In the genomic region with DNA sequence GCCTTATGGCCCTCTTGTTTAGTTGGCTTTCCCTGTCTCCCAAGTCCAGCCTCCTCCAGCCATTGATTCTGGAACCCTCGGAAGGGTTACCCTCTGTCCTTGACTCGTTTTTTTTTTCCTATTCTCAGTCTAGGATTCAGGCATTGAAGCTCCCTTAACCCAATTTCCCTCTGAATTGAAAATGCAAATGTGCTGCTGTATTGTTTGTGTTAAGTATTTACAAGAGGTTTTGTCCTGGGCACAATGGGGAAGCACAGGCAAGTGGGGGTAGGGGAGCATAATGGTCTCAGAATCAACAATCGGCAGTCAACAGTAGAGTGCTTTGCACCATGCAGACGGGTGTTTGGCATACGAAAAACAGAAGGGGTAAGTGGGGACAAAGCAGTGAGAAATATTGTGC, we compare ENCODE assay signal across 31 mouse cellular contexts. TPM values are rescaled to one million over a fixed set of nuclear protein-coding genes. Genes with fewer than 3 reads are reported as not detected.
"Had no signal": no experiment of that assay in that cellular context is flagged by ENCODE, and none has a peak within 500 bp of the region (broad histone marks: within the 10 kb centered on the region; RNA-seq: fewer than 3 reads in every experiment).

No protein-coding gene starts in this region.

- H3K4me3 ChIP-seq: kidney, embryonic 15.5 days; liver, embryonic 13.5 days; myocyte; neural tube, embryonic 13.5 days had no signal

- H3K27ac ChIP-seq: kidney, embryonic 15.5 days; liver, embryonic 13.5 days; macrophage; neural tube, embryonic 13.5 days; stomach, postnatal 0 days had no signal

- DNase-seq: kidney, adult 8-10 months; kidney, postnatal 10 days; kidney, postnatal 36 days; liver, embryonic 13.5 days; lung, adult 2 months; lung, postnatal 14 days; right cerebral cortex, postnatal 14 days; right cerebral cortex, postnatal 4 days; thymus, adult 2 months; thymus, postnatal 14 days; thymus, postnatal 4 days had no signal

- H3K9me3 ChIP-seq: kidney, embryonic 15.5 days; liver, embryonic 13.5 days; neural tube, embryonic 13.5 days had no signal

- H3K9ac ChIP-seq: kidney, embryonic 15.5 days; liver, embryonic 13.5 days; neural tube, embryonic 13.5 days had no signal

- H3K27me3 ChIP-seq: kidney, embryonic 15.5 days; liver, embryonic 13.5 days; neural tube, embryonic 13.5 days had no signal

- H3K4me2 ChIP-seq: kidney, embryonic 15.5 days; liver, embryonic 13.5 days; neural tube, embryonic 13.5 days had no signal

- H3K4me1 ChIP-seq: kidney, embryonic 15.5 days; liver, embryonic 13.5 days; neural tube, embryonic 13.5 days had no signal

- H3K36me3 ChIP-seq: kidney, embryonic 15.5 days; liver, embryonic 13.5 days; neural tube, embryonic 13.5 days had no signal

- ATAC-seq: midbrain, embryonic 16.5 days had no signal

RNA-seq across cellular contexts. Expression of a gene that starts 10.3 kb away (rescaled TPM):
- total RNA-seq: layer of hippocampus, adult 8-10 months; layer of hippocampus, postnatal 10 days; left cerebral cortex, adult 18-20 months; left cerebral cortex, postnatal 10 days; left cerebral cortex, postnatal 36 days; liver, adult 2 months; megakaryocyte, adult 5-6 weeks; monocyte, adult 5-6 weeks had no signal
- polyA plus RNA-seq: kidney, embryonic 15.5 days; limb, embryonic 11.5 days; limb, embryonic 14.5 days; liver, adult 2 months; liver, embryonic 13.5 days; liver, embryonic 16.5 days; lung, adult 2 months; lung, embryonic 16.5 days; macrophage; midbrain, embryonic 16.5 days; myocyte; neural tube, embryonic 13.5 days; stomach, embryonic 14.5 days; stomach, postnatal 0 days; thymus, adult 2 months had no signal

RNA-seq across cellular contexts. Expression of a gene that starts 52.4 kb away (rescaled TPM):
- total RNA-seq: megakaryocyte, adult 5-6 weeks; monocyte, adult 5-6 weeks; neutrophil, adult 5-6 weeks had no signal
- polyA plus RNA-seq: macrophage, myocyte had no signal
